Mouse (Mus musculus) liver, embryonic 16.5 days (tissue): Measurements from ENCODE around the gene Tomm20. TPM values are rescaled to one million over a fixed set of nuclear protein-coding genes. Genes with fewer than 3 reads are reported as not detected.
A peak's percentile ranks its signal among the peaks of the same experiment; 100 is the strongest.

Experiments used
- ATAC-seq: fragments of 200-750 bp; cut with Nextera tagmentation; 2 replicates; pipeline ENCODE4 v1.8.0; 2017; ENCODE audit warnings: low read depth, mild to moderate bottlenecking, moderate number of reproducible peaks, moderate library complexity
- H3K27ac ChIP-seq: fragments of 300-500 bp; sonication (generic); 2 replicates; pipeline ENCODE4 v1.5.1; 2014; ENCODE audit warnings: mild to moderate bottlenecking, low read length
- H3K27me3 ChIP-seq: fragments of 300-500 bp; sonication (generic); 2 replicates; pipeline ENCODE4 v1.6.1; 2014; ENCODE audit warnings: low read depth, low read length, mixed read lengths; ENCODE audit not compliant: control insufficient read depth, insufficient read depth
- H3K36me3 ChIP-seq: fragments of 300-500 bp; sonication (generic); 2 replicates; pipeline ENCODE4 v1.6.1; 2014; ENCODE audit warnings: mild to moderate bottlenecking; ENCODE audit not compliant: control insufficient read depth, insufficient read depth
- H3K4me1 ChIP-seq: fragments of 300-500 bp; sonication (generic); 2 replicates; pipeline ENCODE4 v1.6.1; 2014; ENCODE audit warnings: low read depth, low read length, mixed read lengths; ENCODE audit not compliant: control insufficient read depth
- H3K4me2 ChIP-seq: fragments of 300-500 bp; sonication (generic); 2 replicates; pipeline ENCODE4 v1.6.1; 2014; ENCODE audit warnings: low read depth, low read length, mixed read lengths
- H3K4me3 ChIP-seq: fragments of 300-500 bp; sonication (generic); 2 replicates; pipeline ENCODE4 v1.5.1; 2014; ENCODE audit warnings: low read depth, mild to moderate bottlenecking, low read length
- H3K9ac ChIP-seq: fragments of 300-500 bp; sonication (generic); 2 replicates; pipeline ENCODE4 v1.6.1; 2014; ENCODE audit warnings: low read depth, low read length
- H3K9me3 ChIP-seq: fragments of 300-500 bp; sonication (generic); replicated peaks from 2 replicates; pipeline ENCODE4 v1.6.1; 2016; ENCODE audit warnings: low read length; ENCODE audit not compliant: control insufficient read depth
- WGBS: fragments of 180-500 bp; shearing (Covaris S2); extraction: QIAGEN DNeasy Blood & Tissue Kit; methylation state at CpG from one replicate; pipeline ENCODE4 v1.1.7; 2014; ENCODE audit not compliant: insufficient replicate concordance; 5-methylcytosine and 5-hydroxymethylcytosine counted together
- polyA plus RNA-seq: library from polyadenylated mRNA; unstranded; fragments of >200 nt; fragmentation: Nextera tagmentation; extraction: Ambion mirVana; gene quantifications from 2 replicates; pipeline ENCODE4 v1.2.1, GENCODE M21; 2015

The Tomm20 gene
- polyA plus RNA-seq, 1 experiment from 2014 or later = 85.0 TPM

- H3K4me1 ChIP-seq = peaks cover 12% of the 10 kb centered on the region
- no peak overlapping the region for H3K4me2 ChIP-seq
- no peaks in the 10 kb centered on the region for H3K9me3 ChIP-seq
- peaks cover 18% of the 10 kb centered on the region for H3K36me3 ChIP-seq
- H3K27me3 ChIP-seq = no peaks in the 10 kb centered on the region
- no peak for ATAC-seq
- H3K9ac ChIP-seq = no peak overlapping the region
- no peak overlapping the region for H3K4me3 ChIP-seq
- 82% methylated on average over 10 of the region's 10 CpGs for WGBS
- H3K27ac ChIP-seq = no peak overlapping the region
These were observed 16.7 kb downstream of the Tomm20 start for GRCm38 (mm10) chr8:126928755-126929505.

- no peak overlapping the region for H3K27ac ChIP-seq
- H3K4me2 ChIP-seq = no peak overlapping the region
- peaks cover 9% of the 10 kb centered on the region for H3K36me3 ChIP-seq
- H3K4me1 ChIP-seq = peaks cover 12% of the 10 kb centered on the region
- no peaks in the 10 kb centered on the region for H3K27me3 ChIP-seq
- no peaks in the 10 kb centered on the region for H3K9me3 ChIP-seq
- ATAC-seq = no peak
- H3K9ac ChIP-seq = no peak overlapping the region
- H3K4me3 ChIP-seq = no peak overlapping the region
These were observed 17.6 kb downstream of the Tomm20 start for GRCm38 (mm10) chr8:126928028-126928427.

- H3K27me3 ChIP-seq = no peaks in the 10 kb centered on the region
- no peak overlapping the region for H3K27ac ChIP-seq
- no peak overlapping the region for H3K9ac ChIP-seq
- H3K36me3 ChIP-seq = peaks cover 3% of the 10 kb centered on the region; the same call in 1 of the 2 replicates
- ATAC-seq = no peak
- no peak overlapping the region for H3K4me2 ChIP-seq
- 40% methylated on average over 1 of the region's 1 CpGs for WGBS
- H3K9me3 ChIP-seq = no peaks in the 10 kb centered on the region
- no peak overlapping the region for H3K4me3 ChIP-seq
- peaks cover 5% of the 10 kb centered on the region for H3K4me1 ChIP-seq
These were observed 18.6 kb downstream of the Tomm20 start for GRCm38 (mm10) chr8:126927058-126927457.

DNA sequence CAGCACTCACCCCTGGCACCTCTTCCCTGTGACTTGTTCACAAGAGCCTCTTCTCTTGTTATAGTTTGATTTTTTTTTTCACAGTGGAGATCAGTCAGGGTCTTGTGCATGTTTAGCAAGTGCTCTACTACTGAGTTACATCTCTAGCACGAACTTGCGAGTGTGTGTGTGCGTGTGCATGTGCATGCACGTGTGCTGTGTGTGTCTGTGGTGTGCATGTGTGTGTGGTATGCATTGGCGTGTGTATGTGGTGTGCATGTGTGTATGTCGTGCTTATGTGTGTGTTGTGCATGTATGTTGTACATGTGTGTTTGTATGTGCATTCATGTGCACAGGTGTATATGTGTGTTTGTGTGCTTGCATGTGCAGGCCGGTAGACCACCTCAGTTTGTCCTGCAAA is 22.7 kb downstream of the Tomm20 start:
- Histone ChIP-seq H3K4me3 (no peak overlapping the region), H3K4me2 (no peak overlapping the region), H3K4me1 (no peaks in the 10 kb centered on the region; the same call in none of the 2 replicates), H3K9ac (no peak overlapping the region), H3K27ac (no peak overlapping the region), H3K36me3 (no peaks in the 10 kb centered on the region), H3K9me3 (no peaks in the 10 kb centered on the region), H3K27me3 (no peaks in the 10 kb centered on the region)
- no peak for ATAC-seq
- WGBS = 77% methylated on average over 7 of the region's 7 CpGs

GRCm38 (mm10) chr8:126921432-126921831 is 24.2 kb downstream of the Tomm20 start:
- Histone ChIP-seq H3K4me1 (no peaks in the 10 kb centered on the region; the same call in none of the 2 replicates), H3K9me3 (no peaks in the 10 kb centered on the region), H3K27me3 (no peaks in the 10 kb centered on the region), H3K27ac (no peak overlapping the region), H3K36me3 (no peaks in the 10 kb centered on the region), H3K4me3 (no peak overlapping the region), H3K4me2 (no peak overlapping the region), H3K9ac (no peak overlapping the region)
- WGBS = 84% methylated on average over 3 of the region's 3 CpGs
- no peak for ATAC-seq

DNA sequence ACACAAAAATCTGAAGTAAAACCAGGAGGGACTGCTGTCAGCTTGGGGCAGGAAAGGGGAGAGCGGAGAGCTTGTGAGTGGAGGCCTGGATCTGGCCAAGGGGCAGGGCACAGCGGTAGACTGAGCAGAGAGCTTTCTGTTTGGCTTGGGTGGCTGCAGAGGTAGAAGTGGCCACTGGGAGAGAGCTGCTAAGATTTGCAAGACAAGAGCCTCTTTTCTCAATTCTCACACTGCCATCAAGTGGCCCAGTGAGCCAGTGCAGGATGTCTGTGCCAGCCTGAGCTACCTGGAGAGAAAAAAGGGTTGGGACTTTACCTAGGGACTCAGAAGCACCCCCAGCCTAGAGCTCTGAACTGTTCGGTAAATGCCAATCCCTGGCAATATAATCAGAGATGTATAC is 24.8 kb downstream of the Tomm20 start:
- no peak overlapping the region for H3K4me3 ChIP-seq
- no peaks in the 10 kb centered on the region for H3K36me3 ChIP-seq
- H3K9me3 ChIP-seq = no peaks in the 10 kb centered on the region
- no peak overlapping the region for H3K4me2 ChIP-seq
- no peak overlapping the region for H3K27ac ChIP-seq
- peak; percentile 63 for ATAC-seq
- no peaks in the 10 kb centered on the region; the same call in none of the 2 replicates for H3K4me1 ChIP-seq
- no peaks in the 10 kb centered on the region for H3K27me3 ChIP-seq
- H3K9ac ChIP-seq = 0 out of 2 replicates have a peak overlapping the region, but pooled peaks have one; percentile 15
- 21% methylated on average over 3 of the region's 3 CpGs for WGBS

- no peaks in the 10 kb centered on the region for H3K36me3 ChIP-seq
- no peak overlapping the region for H3K4me2 ChIP-seq
- H3K4me3 ChIP-seq = no peak overlapping the region
- ATAC-seq = no peak
- H3K4me1 ChIP-seq = no peaks in the 10 kb centered on the region; the same call in none of the 2 replicates
- no peak overlapping the region for H3K9ac ChIP-seq
- H3K27ac ChIP-seq = no peak overlapping the region
- H3K27me3 ChIP-seq = no peaks in the 10 kb centered on the region
- no peaks in the 10 kb centered on the region for H3K9me3 ChIP-seq
- WGBS = 54% methylated on average over 6 of the region's 6 CpGs
These were observed 25.3 kb downstream of the Tomm20 start for GRCm38 (mm10) chr8:126920386-126920785.

- H3K4me1 ChIP-seq = no peaks in the 10 kb centered on the region; the same call in none of the 2 replicates
- no peak overlapping the region for H3K27ac ChIP-seq
- 76% methylated on average over 5 of the region's 5 CpGs for WGBS
- no peak overlapping the region for H3K9ac ChIP-seq
- H3K36me3 ChIP-seq = no peaks in the 10 kb centered on the region
- no peak for ATAC-seq
- H3K27me3 ChIP-seq = no peaks in the 10 kb centered on the region
- no peak overlapping the region for H3K4me3 ChIP-seq
- H3K4me2 ChIP-seq = no peak overlapping the region
- H3K9me3 ChIP-seq = no peaks in the 10 kb centered on the region
These were observed 25.9 kb downstream of the Tomm20 start for GRCm38 (mm10) chr8:126919703-126920102.

GRCm38 (mm10) chr8:126919255-126919654 is 26.4 kb downstream of the Tomm20 start:
- Histone ChIP-seq H3K4me1 (no peaks in the 10 kb centered on the region; the same call in none of the 2 replicates), H3K4me2 (no peak overlapping the region), H3K27ac (no peak overlapping the region), H3K9ac (no peak overlapping the region), H3K4me3 (no peak overlapping the region), H3K27me3 (no peaks in the 10 kb centered on the region), H3K36me3 (no peaks in the 10 kb centered on the region), H3K9me3 (no peaks in the 10 kb centered on the region)
- 59% methylated on average over 2 of the region's 2 CpGs for WGBS
- ATAC-seq = peak; percentile 13; the same call in 1 of the 2 replicates
